Comparison of ENCODE assay signal across 35 mouse cellular contexts in the genomic region with DNA sequence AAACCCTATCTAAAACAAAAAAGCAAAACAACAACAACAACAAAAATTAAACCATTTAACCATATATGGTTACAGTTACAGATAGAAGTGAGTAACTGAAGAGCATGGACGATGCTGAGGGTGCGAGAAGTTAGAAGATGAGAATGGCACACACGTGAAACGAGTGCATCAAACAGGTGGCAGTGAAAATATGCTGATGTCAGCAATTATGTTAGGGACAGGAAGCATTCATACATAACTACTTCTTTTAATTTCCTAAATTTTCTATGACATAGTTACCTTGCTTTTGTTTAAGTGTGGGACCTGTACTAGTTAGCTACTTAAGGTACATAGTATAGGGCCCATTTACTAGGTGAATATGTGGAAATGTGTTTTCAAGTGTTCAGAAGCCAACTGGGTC.
"Had no signal": no experiment of that assay in that cellular context is flagged by ENCODE, and none has a peak within 500 bp of the region (broad histone marks: within the 10 kb centered on the region; RNA-seq: fewer than 3 reads in every experiment).

No protein-coding gene starts in this region.

- H3K4me1 ChIP-seq: hindbrain, embryonic 15.5 days had no signal

- H3K36me3 ChIP-seq: heart, embryonic 10.5 days; heart, embryonic 12.5 days; heart, embryonic 13.5 days; heart, embryonic 15.5 days; hindbrain, embryonic 10.5 days; hindbrain, embryonic 12.5 days; hindbrain, embryonic 13.5 days; hindbrain, embryonic 15.5 days; intestine, embryonic 15.5 days; kidney, embryonic 15.5 days had no signal

- DNase-seq: heart, postnatal 10 days; heart, postnatal 14 days; heart, postnatal 36 days; heart, postnatal 4 days; kidney, adult 11 months; kidney, adult 18-20 months; kidney, adult 2 months; kidney, adult 8-10 months; kidney, adult 9 months; kidney, postnatal 10 days; kidney, postnatal 14 days; kidney, postnatal 25 days; kidney, postnatal 36 days; kidney, postnatal 4 days; layer of hippocampus, adult 9-11 months; layer of hippocampus, postnatal 36 days had no signal

- H3K27me3 ChIP-seq: heart, embryonic 12.5 days; heart, embryonic 13.5 days; heart, embryonic 15.5 days; hindbrain, embryonic 12.5 days; hindbrain, embryonic 13.5 days; hindbrain, embryonic 15.5 days; intestine, embryonic 15.5 days; kidney, embryonic 15.5 days had no signal

- H3K27ac ChIP-seq: heart, embryonic 10.5 days; heart, embryonic 13.5 days; heart, embryonic 15.5 days; hindbrain, embryonic 10.5 days; hindbrain, embryonic 12.5 days; hindbrain, embryonic 13.5 days; hindbrain, embryonic 14.5 days; hindbrain, embryonic 15.5 days; hindbrain, postnatal 0 days; intestine, embryonic 15.5 days; kidney, embryonic 15.5 days; kidney, postnatal 0 days; layer of hippocampus, adult 2 months had no signal

- H3K4me3 ChIP-seq: heart, embryonic 10.5 days; heart, embryonic 12.5 days; heart, embryonic 13.5 days; heart, embryonic 15.5 days; hindbrain, embryonic 10.5 days; hindbrain, embryonic 12.5 days; hindbrain, embryonic 13.5 days; hindbrain, embryonic 15.5 days; intestine, embryonic 15.5 days; kidney, embryonic 15.5 days; layer of hippocampus, adult 2 months had no signal

- H3K9ac ChIP-seq: heart, embryonic 12.5 days; heart, embryonic 13.5 days; heart, embryonic 15.5 days; hindbrain, embryonic 12.5 days; hindbrain, embryonic 13.5 days; hindbrain, embryonic 14.5 days; hindbrain, embryonic 15.5 days; intestine, embryonic 15.5 days; kidney, embryonic 15.5 days had no signal

- ATAC-seq: hindbrain, embryonic 16.5 days; hindbrain, postnatal 0 days; inflammation-experienced regulatory T-cells, adult 6 months; intestine, embryonic 15.5 days; intestine, embryonic 16.5 days; intestine, postnatal 0 days had no signal

- H3K4me2 ChIP-seq: heart, embryonic 11.5 days; heart, embryonic 12.5 days; heart, embryonic 13.5 days; heart, embryonic 15.5 days; hindbrain, embryonic 12.5 days; hindbrain, embryonic 13.5 days; hindbrain, embryonic 14.5 days; hindbrain, embryonic 15.5 days; intestine, embryonic 15.5 days; kidney, embryonic 15.5 days had no signal

- H3K9me3 ChIP-seq: heart, embryonic 10.5 days; heart, embryonic 12.5 days; heart, embryonic 13.5 days; heart, embryonic 15.5 days; hindbrain, embryonic 10.5 days; hindbrain, embryonic 12.5 days; hindbrain, embryonic 13.5 days; hindbrain, embryonic 15.5 days; intestine, embryonic 15.5 days; kidney, embryonic 15.5 days had no signal
